Mouse (Mus musculus): ENCODE results near the gene Swap70. TPM values are rescaled to one million over a fixed set of nuclear protein-coding genes. Genes with fewer than 3 reads are reported as not detected.

Gene Swap70
- polyA plus RNA-seq, 1 experiment, result 2.2 TPM

DNA sequence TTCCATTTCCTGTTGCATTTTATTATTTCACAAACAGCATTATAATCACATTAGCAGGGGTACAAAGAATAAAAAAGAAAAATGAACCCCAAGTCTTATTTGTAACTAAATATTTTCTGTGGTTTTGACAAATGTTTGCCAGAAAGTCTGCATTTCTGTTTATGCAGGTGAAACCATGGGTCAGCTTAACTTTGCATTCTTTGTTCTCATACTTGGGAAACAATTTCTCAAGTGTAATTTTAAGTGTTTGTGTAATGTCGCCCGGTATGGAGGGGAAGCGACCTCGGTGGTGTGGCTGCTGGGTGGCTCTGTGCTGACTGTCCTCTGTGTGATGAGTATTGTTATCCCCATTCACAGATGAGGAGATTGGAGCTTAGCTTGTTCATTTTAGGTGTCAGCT lies 40.3 kb downstream of the Swap70 start:
- H3K36me3 ChIP-seq (ENCODE audit: control insufficient read depth, insufficient read depth, low read length), result no peaks in the 10 kb centered on the region
- H3K4me3 ChIP-seq (ENCODE audit: control insufficient read depth, low read depth, low read length), result no peak overlapping the region
- H3K27me3 ChIP-seq (ENCODE audit: control insufficient read depth, insufficient read depth, low read length), result no peaks in the 10 kb centered on the region
- no peak overlapping the region for H3K27ac ChIP-seq (ENCODE audit: control insufficient read depth, insufficient read depth, low read depth, low read length)
- no peak for TF ChIP-seq POLR2A (IDR thresholded peaks at IDR 0.05; ENCODE audit: control insufficient read depth, low read depth, low read length)
- no peak for TF ChIP-seq CTCF (IDR thresholded peaks at IDR 0.05; ENCODE audit: control insufficient read depth, insufficient read depth, insufficient replicate concordance, low read depth, low read length)
- peaks cover 8% of the 10 kb centered on the region for H3K4me1 ChIP-seq (ENCODE audit: control insufficient read depth, insufficient read depth, low read length)

DNA sequence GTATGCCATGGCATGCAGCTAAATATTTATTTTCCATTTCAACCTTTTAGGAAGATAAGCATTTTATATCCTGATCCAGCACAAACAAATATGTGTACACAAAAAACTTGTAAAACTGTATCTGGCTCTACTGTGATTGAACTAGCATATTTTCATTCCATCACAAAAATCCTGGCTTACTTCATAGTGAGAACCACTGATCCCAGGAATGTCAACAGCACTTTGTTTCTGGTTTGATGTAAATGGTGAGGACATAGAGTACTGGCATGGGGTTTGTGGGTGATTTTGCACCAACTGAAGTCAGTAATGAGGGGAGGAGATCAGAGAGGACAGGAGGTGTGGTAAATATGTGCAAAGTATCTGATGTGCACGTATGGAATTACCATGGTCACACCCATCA lies 41.1 kb downstream of the Swap70 start:
- Histone ChIP-seq H3K27ac (ENCODE audit: control insufficient read depth, insufficient read depth, low read depth, low read length) (no peak overlapping the region), H3K4me3 (ENCODE audit: control insufficient read depth, low read depth, low read length) (no peak overlapping the region), H3K4me1 (ENCODE audit: control insufficient read depth, insufficient read depth, low read length) (peaks cover 8% of the 10 kb centered on the region), H3K27me3 (ENCODE audit: control insufficient read depth, insufficient read depth, low read length) (no peaks in the 10 kb centered on the region), H3K36me3 (ENCODE audit: control insufficient read depth, insufficient read depth, low read length) (no peaks in the 10 kb centered on the region)
- no peak for TF ChIP-seq POLR2A (IDR thresholded peaks at IDR 0.05; ENCODE audit: control insufficient read depth, low read depth, low read length)
- TF ChIP-seq CTCF (IDR thresholded peaks at IDR 0.05; ENCODE audit: control insufficient read depth, insufficient read depth, insufficient replicate concordance, low read depth, low read length), result no peak

DNA sequence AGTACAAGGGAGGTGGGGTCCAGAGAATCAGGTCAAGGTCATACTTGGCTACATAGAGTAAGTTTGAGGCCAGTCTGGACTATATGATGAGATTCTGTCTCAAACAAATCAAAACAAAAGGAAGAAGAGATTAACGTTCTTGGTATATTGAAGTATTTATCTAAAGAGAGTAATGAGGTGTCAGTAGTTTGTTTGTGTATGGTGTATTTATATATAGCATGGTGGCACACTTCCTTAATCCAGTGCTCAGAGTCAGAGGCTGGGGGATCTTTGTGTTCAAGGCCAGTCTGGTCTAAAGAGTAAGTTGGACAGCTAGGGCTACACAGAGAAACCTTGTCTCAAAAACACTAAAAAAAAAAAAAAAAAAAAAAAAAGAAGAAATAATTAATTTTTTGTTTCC lies 42.0 kb downstream of the Swap70 start:
- no peaks in the 10 kb centered on the region for H3K27me3 ChIP-seq (ENCODE audit: control insufficient read depth, insufficient read depth, low read length)
- TF ChIP-seq POLR2A (IDR thresholded peaks at IDR 0.05; ENCODE audit: control insufficient read depth, low read depth, low read length) (no peak), CTCF (IDR thresholded peaks at IDR 0.05; ENCODE audit: control insufficient read depth, insufficient read depth, insufficient replicate concordance, low read depth, low read length) (no peak)
- H3K4me1 ChIP-seq (ENCODE audit: control insufficient read depth, insufficient read depth, low read length), result peaks cover 3% of the 10 kb centered on the region
- H3K27ac ChIP-seq (ENCODE audit: control insufficient read depth, insufficient read depth, low read depth, low read length), result no peak overlapping the region
- no peak overlapping the region for H3K4me3 ChIP-seq (ENCODE audit: control insufficient read depth, low read depth, low read length)
- H3K36me3 ChIP-seq (ENCODE audit: control insufficient read depth, insufficient read depth, low read length), result no peaks in the 10 kb centered on the region

DNA sequence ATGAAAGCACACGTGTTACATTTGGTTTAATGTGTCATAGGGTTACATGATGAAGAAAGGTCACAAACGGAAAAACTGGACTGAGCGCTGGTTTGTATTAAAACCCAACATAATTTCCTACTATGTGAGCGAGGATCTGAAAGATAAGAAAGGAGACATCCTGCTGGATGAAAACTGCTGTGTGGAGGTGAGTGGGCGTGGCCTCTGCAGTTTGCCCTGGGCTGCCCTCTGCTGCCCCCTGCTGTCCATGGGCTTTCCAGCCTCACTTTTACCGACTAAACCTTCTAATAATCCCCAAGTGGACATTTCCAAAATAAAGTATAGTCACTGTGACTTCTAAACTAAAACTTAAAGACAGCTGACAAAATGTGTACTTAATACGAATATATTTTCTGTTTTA lies 44.3 kb downstream of the Swap70 start:
- Histone ChIP-seq H3K36me3 (ENCODE audit: control insufficient read depth, insufficient read depth, low read length) (no peaks in the 10 kb centered on the region), H3K27me3 (ENCODE audit: control insufficient read depth, insufficient read depth, low read length) (no peaks in the 10 kb centered on the region), H3K4me1 (ENCODE audit: control insufficient read depth, insufficient read depth, low read length) (no peaks in the 10 kb centered on the region), H3K4me3 (ENCODE audit: control insufficient read depth, low read depth, low read length) (no peak overlapping the region), H3K27ac (ENCODE audit: control insufficient read depth, insufficient read depth, low read depth, low read length) (no peak overlapping the region)
- TF ChIP-seq POLR2A (IDR thresholded peaks at IDR 0.05; ENCODE audit: control insufficient read depth, low read depth, low read length) (no peak), CTCF (IDR thresholded peaks at IDR 0.05; ENCODE audit: control insufficient read depth, insufficient read depth, insufficient replicate concordance, low read depth, low read length) (peak; percentile 89; the same call in 1 of the 2 replicates)

DNA sequence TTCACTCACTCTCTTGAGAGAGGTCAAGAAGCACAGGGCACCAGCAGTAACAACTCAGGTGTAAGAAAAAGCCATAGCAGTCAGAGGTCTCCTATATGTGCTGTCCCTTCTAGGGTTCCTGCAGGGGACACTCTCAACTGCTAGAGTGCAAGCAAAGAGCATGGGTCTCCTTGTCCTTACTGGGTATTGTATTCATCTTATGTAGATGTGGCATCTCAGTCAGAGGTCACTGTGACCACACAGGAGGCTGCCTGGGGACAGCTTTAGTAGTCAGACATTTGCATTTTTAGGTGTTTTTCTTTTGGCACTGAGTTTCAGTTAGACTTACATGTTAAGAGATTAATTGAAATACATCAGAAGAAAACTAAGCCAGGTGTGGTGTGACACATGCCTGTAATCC lies 45.5 kb downstream of the Swap70 start:
- Histone ChIP-seq H3K27ac (ENCODE audit: control insufficient read depth, insufficient read depth, low read depth, low read length) (no peak overlapping the region), H3K4me3 (ENCODE audit: control insufficient read depth, low read depth, low read length) (no peak overlapping the region), H3K36me3 (ENCODE audit: control insufficient read depth, insufficient read depth, low read length) (no peaks in the 10 kb centered on the region), H3K27me3 (ENCODE audit: control insufficient read depth, insufficient read depth, low read length) (no peaks in the 10 kb centered on the region), H3K4me1 (ENCODE audit: control insufficient read depth, insufficient read depth, low read length) (no peaks in the 10 kb centered on the region)
- TF ChIP-seq CTCF (IDR thresholded peaks at IDR 0.05; ENCODE audit: control insufficient read depth, insufficient read depth, insufficient replicate concordance, low read depth, low read length) (no peak), POLR2A (IDR thresholded peaks at IDR 0.05; ENCODE audit: control insufficient read depth, low read depth, low read length) (no peak)

DNA sequence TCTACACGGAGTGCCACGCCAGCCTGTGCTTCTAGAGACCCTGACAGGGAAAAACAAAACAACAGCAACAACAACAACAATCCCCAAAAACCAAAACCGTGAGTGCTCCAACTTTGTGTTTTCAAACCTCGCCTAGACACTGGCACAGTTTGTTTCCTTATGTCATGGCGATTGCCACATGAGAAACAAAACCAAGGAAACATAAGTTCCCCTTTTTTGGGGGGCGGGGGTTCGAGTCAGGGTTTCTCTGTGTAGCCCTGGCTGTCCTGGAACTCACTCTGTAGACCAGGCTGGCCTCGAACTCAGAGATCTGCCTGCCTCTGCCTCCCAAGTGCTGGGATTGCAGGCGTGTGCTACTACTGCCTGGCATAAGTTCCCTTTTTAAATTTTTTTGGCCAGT lies 46.5 kb downstream of the Swap70 start:
- Histone ChIP-seq H3K4me1 (ENCODE audit: control insufficient read depth, insufficient read depth, low read length) (no peaks in the 10 kb centered on the region), H3K4me3 (ENCODE audit: control insufficient read depth, low read depth, low read length) (no peak overlapping the region), H3K36me3 (ENCODE audit: control insufficient read depth, insufficient read depth, low read length) (no peaks in the 10 kb centered on the region), H3K27me3 (ENCODE audit: control insufficient read depth, insufficient read depth, low read length) (no peaks in the 10 kb centered on the region), H3K27ac (ENCODE audit: control insufficient read depth, insufficient read depth, low read depth, low read length) (no peak overlapping the region)
- TF ChIP-seq POLR2A (IDR thresholded peaks at IDR 0.05; ENCODE audit: control insufficient read depth, low read depth, low read length), result no peak
- TF ChIP-seq CTCF (IDR thresholded peaks at IDR 0.05; ENCODE audit: control insufficient read depth, insufficient read depth, insufficient replicate concordance, low read depth, low read length), result no peak

DNA sequence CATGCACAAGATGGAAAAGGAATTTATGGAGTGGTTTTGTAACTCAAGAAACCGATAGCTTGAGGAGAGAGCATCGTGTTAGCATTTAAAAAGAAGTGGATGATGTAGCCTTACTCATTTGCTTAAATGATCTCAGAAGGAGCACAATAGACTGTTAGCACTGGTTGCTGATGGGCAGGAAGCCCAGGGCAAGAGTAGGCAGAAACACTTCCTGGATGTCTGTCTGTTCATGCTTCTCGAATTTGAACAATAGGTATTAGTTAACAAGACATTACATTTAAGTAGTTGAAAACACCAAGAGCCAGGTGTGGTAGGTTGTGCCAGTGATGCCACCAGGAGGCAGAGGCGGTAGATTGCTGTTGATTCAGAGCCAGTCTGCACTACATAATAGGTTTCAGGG lies 47.0 kb downstream of the Swap70 start:
- Histone ChIP-seq H3K4me1 (ENCODE audit: control insufficient read depth, insufficient read depth, low read length) (no peaks in the 10 kb centered on the region), H3K27me3 (ENCODE audit: control insufficient read depth, insufficient read depth, low read length) (no peaks in the 10 kb centered on the region), H3K36me3 (ENCODE audit: control insufficient read depth, insufficient read depth, low read length) (no peaks in the 10 kb centered on the region), H3K27ac (ENCODE audit: control insufficient read depth, insufficient read depth, low read depth, low read length) (no peak overlapping the region), H3K4me3 (ENCODE audit: control insufficient read depth, low read depth, low read length) (no peak overlapping the region)
- TF ChIP-seq CTCF (IDR thresholded peaks at IDR 0.05; ENCODE audit: control insufficient read depth, insufficient read depth, insufficient replicate concordance, low read depth, low read length) (no peak), POLR2A (IDR thresholded peaks at IDR 0.05; ENCODE audit: control insufficient read depth, low read depth, low read length) (no peak)

DNA sequence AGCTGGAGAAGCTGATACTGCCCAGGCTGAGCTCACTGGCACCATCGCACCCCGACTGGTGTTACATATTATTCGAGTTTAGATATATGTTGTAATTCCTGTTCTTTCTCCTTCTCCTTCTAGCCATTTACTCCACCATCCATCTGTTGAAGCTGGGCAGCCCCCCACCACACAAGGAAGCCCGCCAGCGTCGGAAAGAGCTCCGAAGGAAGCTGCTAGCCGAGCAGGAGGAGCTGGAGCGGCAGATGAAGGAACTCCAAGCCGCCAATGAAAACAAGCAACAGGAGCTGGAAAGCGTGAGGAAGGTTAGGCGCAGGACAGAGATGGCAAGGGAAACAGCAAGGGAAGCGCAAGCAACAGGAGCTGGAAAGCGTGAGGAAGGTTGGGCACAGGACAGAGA lies 48.3 kb downstream of the Swap70 start:
- no peaks in the 10 kb centered on the region for H3K27me3 ChIP-seq (ENCODE audit: control insufficient read depth, insufficient read depth, low read length)
- H3K36me3 ChIP-seq (ENCODE audit: control insufficient read depth, insufficient read depth, low read length), result no peaks in the 10 kb centered on the region
- H3K4me1 ChIP-seq (ENCODE audit: control insufficient read depth, insufficient read depth, low read length), result no peaks in the 10 kb centered on the region
- no peak overlapping the region for H3K4me3 ChIP-seq (ENCODE audit: control insufficient read depth, low read depth, low read length)
- no peak overlapping the region for H3K27ac ChIP-seq (ENCODE audit: control insufficient read depth, insufficient read depth, low read depth, low read length)
- TF ChIP-seq CTCF (IDR thresholded peaks at IDR 0.05; ENCODE audit: control insufficient read depth, insufficient read depth, insufficient replicate concordance, low read depth, low read length) (no peak), POLR2A (IDR thresholded peaks at IDR 0.05; ENCODE audit: control insufficient read depth, low read depth, low read length) (no peak)

All from testis, adult 2 months (tissue).